Comparison of ENCODE assay signal across 10 mouse cellular contexts in genomic region chr14:73347302-73347701, GRCm38 (mm10). TPM values are rescaled to one million over a fixed set of nuclear protein-coding genes. Genes with fewer than 3 reads are reported as not detected.
DNase-seq lines count a peak whose midpoint lies in the region; ATAC-seq lines count a peak whose summit lies in the region.
"Had no signal": no experiment of that assay in that cellular context is flagged by ENCODE, and none has a peak within 500 bp of the region (broad histone marks: within the 10 kb centered on the region; RNA-seq: fewer than 3 reads in every experiment).

No protein-coding gene starts in this region.

- H3K9me3 ChIP-seq in lung, embryonic 15.5 days, result no peaks in the 10 kb centered on the region
- no peaks in the 10 kb centered on the region for H3K9me3 ChIP-seq in kidney, embryonic 15.5 days (replicated peaks)
- H3K9me3 ChIP-seq in forebrain, embryonic 15.5 days, result no peaks in the 10 kb centered on the region

- no peaks in the 10 kb centered on the region for H3K27me3 ChIP-seq in lung, embryonic 15.5 days
- H3K27me3 ChIP-seq in kidney, embryonic 15.5 days, result no peaks in the 10 kb centered on the region
- no peaks in the 10 kb centered on the region for H3K27me3 ChIP-seq in forebrain, embryonic 15.5 days

- no peak overlapping the region for H3K27ac ChIP-seq in lung, embryonic 15.5 days
- H3K27ac ChIP-seq in kidney, embryonic 15.5 days, result peak overlapping the region; percentile 64; the same call in 1 of the 2 replicates
- no peak overlapping the region for H3K27ac ChIP-seq in forebrain, embryonic 15.5 days (replicated peaks)
- H3K27ac ChIP-seq: macrophage had no signal

- H3K4me2 ChIP-seq in lung, embryonic 15.5 days, result no peak overlapping the region
- no peak overlapping the region for H3K4me2 ChIP-seq in kidney, embryonic 15.5 days
- H3K4me2 ChIP-seq in forebrain, embryonic 15.5 days (replicated peaks), result no peak overlapping the region

- H3K36me3 ChIP-seq in lung, embryonic 15.5 days, result no peaks in the 10 kb centered on the region
- H3K36me3 ChIP-seq in kidney, embryonic 15.5 days, result no peaks in the 10 kb centered on the region
- no peaks in the 10 kb centered on the region for H3K36me3 ChIP-seq in forebrain, embryonic 15.5 days

- no peak for ATAC-seq in CD4-positive, CD25-positive, alpha-beta regulatory T cell, adult 4 months
- ATAC-seq in lung, embryonic 15.5 days (ENCODE audit: borderline replicate concordance, extremely low read depth, low FRiP score, low TSS enrichment), result peak; percentile 55; the same call in 1 of the 2 replicates
- no peak for ATAC-seq in kidney, embryonic 15.5 days (replicated peaks; ENCODE audit: low FRiP score)
- peak; percentile 63 for ATAC-seq in megakaryocyte progenitor cell, adult 5-6 weeks (replicated peaks; ENCODE audit: poor library complexity)
- no peak for ATAC-seq in forebrain, embryonic 15.5 days (replicated peaks)

- H3K4me1 ChIP-seq in lung, embryonic 15.5 days, result peaks cover 13% of the 10 kb centered on the region
- peaks cover 19% of the 10 kb centered on the region for H3K4me1 ChIP-seq in kidney, embryonic 15.5 days
- no peaks in the 10 kb centered on the region for H3K4me1 ChIP-seq in forebrain, embryonic 15.5 days

- H3K9ac ChIP-seq in lung, embryonic 15.5 days, result no peak overlapping the region
- no peak overlapping the region for H3K9ac ChIP-seq in kidney, embryonic 15.5 days
- H3K9ac ChIP-seq in forebrain, embryonic 15.5 days (replicated peaks), result no peak overlapping the region

- DNase-seq in CD4-positive, CD25-positive, alpha-beta regulatory T cell, adult 2 months (ENCODE audit: low read depth, low spot score), result peak; percentile 38
- DNase-seq in lung, postnatal 36 days, result no peak
- no peak for DNase-seq in adrenal gland, postnatal 25 days
- DNase-seq: cerebellum, postnatal 25 days had no signal

- no peak overlapping the region for H3K4me3 ChIP-seq in lung, embryonic 15.5 days
- H3K4me3 ChIP-seq in kidney, embryonic 15.5 days (replicated peaks), result no peak overlapping the region
- no peak overlapping the region for H3K4me3 ChIP-seq in forebrain, embryonic 15.5 days

- 36% methylated on average over 9 of the region's 9 CpGs for WGBS in lung, embryonic 15.5 days
- 55% methylated on average over 9 of the region's 9 CpGs for WGBS in kidney, embryonic 15.5 days
- WGBS in forebrain, embryonic 15.5 days, result 90% methylated on average over 9 of the region's 9 CpGs

RNA-seq across cellular contexts. Expression of gene Rb1, which starts 21.7 kb away (rescaled TPM):
- polyA plus RNA-seq in CD4-positive, CD25-positive, alpha-beta regulatory T cell, adult 4 months (2017; shearing (Covaris generic)), result 10 to 100 TPM; 10.0 to 85.9 TPM
- 14.5 and 18.4 TPM in 2 replicates for polyA plus RNA-seq in lung, embryonic 15.5 days (2015; fragmentation: Nextera tagmentation; extraction: Ambion mirVana)
- polyA plus RNA-seq in kidney, embryonic 15.5 days (2015; fragmentation: Nextera tagmentation; extraction: Ambion mirVana), result 16.2 and 19.5 TPM in 2 replicates
- total RNA-seq in megakaryocyte progenitor cell, adult 5-6 weeks (2015), result 46.8 and 47.0 TPM in 2 replicates
- total RNA-seq in megakaryocyte progenitor cell, adult 5-6 weeks (2017), result 16.2 and 16.6 TPM in 2 replicates
- 19.4 and 32.5 TPM in 2 replicates for polyA plus RNA-seq in forebrain, embryonic 15.5 days (2015; fragmentation: Nextera tagmentation; extraction: Ambion mirVana)
- total RNA-seq in adrenal gland, postnatal 25 days (2021), result 19.8 and 21.3 TPM in 2 replicates

RNA-seq across cellular contexts. Expression of gene Itm2b, which starts 37.8 kb away (rescaled TPM):
- 1,000 to 10,000 TPM in 1 of 2 experiments, 100 to 1,000 TPM in 1; 926 to 1,094 TPM for polyA plus RNA-seq in CD4-positive, CD25-positive, alpha-beta regulatory T cell, adult 4 months (2017; shearing (Covaris generic))
- polyA plus RNA-seq in lung, embryonic 15.5 days (2015; fragmentation: Nextera tagmentation; extraction: Ambion mirVana), result 797 and 873 TPM in 2 replicates
- 910 and 925 TPM in 2 replicates for polyA plus RNA-seq in kidney, embryonic 15.5 days (2015; fragmentation: Nextera tagmentation; extraction: Ambion mirVana)
- total RNA-seq in megakaryocyte progenitor cell, adult 5-6 weeks (2015), result 1,237 and 1,336 TPM in 2 replicates
- 1,026 and 1,067 TPM in 2 replicates for total RNA-seq in megakaryocyte progenitor cell, adult 5-6 weeks (2017)
- 640 and 665 TPM in 2 replicates for polyA plus RNA-seq in forebrain, embryonic 15.5 days (2015; fragmentation: Nextera tagmentation; extraction: Ambion mirVana)
- 881 and 1,010 TPM in 2 replicates for total RNA-seq in adrenal gland, postnatal 25 days (2021)

Comparison
In these comparisons a context has a peak if more than half of its experiments do, and no peak if none do; other contexts are left out.
1. ATAC-seq: peak in lung, embryonic 15.5 days (single experiment) and megakaryocyte progenitor cell, adult 5-6 weeks (single experiment); none in CD4-positive, CD25-positive, alpha-beta regulatory T cell, adult 4 months (single experiment), kidney, embryonic 15.5 days (single experiment) and forebrain, embryonic 15.5 days (single experiment).